Mouse (Mus musculus) testis, adult 2 months (tissue): ENCODE results near the gene Tef.

Source experiments
- CTCF ChIP-seq: fragments of 200-500 bp; IDR thresholded peaks from 2 replicates; pipeline ENCODE4 v1.5.1; 2012; ENCODE audit warnings: low read depth, mild to moderate bottlenecking, inconsistent platforms, low read length, moderate library complexity; ENCODE audit not compliant: control insufficient read depth, insufficient read depth, insufficient replicate concordance
- POLR2A ChIP-seq: fragments of 200-500 bp; IDR thresholded peaks from 2 replicates; pipeline ENCODE4 v1.6.1; 2012; ENCODE audit warnings: low read depth, mild to moderate bottlenecking, inconsistent platforms, low read length, moderate library complexity; ENCODE audit not compliant: control insufficient read depth

DNA sequence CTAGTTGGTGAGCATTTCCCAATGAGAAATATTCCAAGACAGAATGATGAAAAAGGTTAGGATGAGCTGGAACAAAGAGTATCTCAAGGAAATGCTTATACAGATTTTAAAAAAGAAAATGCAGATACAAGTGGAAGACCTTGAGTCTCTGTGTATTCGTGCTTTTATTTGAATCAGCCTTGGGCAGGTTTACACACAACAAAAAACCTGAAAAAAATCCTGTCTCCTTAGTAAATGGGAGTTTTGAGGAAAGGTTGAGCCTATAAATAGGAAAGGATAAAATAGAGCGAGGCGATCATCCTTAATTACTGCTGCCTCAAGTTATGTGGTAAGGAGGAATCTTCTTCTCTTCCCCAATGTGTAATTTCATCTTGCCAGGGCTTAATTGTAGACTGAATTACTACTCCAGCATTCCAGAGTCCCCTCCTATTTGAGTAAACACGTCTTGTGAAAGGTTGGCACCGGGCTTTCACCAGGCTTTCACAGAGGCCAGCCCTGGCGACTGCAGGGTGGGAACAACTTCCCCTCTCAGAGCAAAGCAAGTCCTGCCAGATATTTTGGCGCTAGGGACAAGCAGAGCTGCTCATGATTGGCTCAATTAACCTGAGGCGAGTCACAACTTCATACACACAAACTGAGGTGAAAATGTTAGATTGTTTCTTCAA, 58.4 kb downstream of the Tef start:
- TF ChIP-seq CTCF (no peak), POLR2A (no peak)
